Mouse (Mus musculus): ENCODE data around the gene Syt15. TPM values are rescaled to one million over a fixed set of nuclear protein-coding genes. Genes with fewer than 3 reads are reported as not detected.

The Syt15 gene
- 0.22 and 0.38 TPM in 2 replicates for polyA plus RNA-seq (2015; fragmentation: Nextera tagmentation; extraction: Ambion mirVana)

DNA sequence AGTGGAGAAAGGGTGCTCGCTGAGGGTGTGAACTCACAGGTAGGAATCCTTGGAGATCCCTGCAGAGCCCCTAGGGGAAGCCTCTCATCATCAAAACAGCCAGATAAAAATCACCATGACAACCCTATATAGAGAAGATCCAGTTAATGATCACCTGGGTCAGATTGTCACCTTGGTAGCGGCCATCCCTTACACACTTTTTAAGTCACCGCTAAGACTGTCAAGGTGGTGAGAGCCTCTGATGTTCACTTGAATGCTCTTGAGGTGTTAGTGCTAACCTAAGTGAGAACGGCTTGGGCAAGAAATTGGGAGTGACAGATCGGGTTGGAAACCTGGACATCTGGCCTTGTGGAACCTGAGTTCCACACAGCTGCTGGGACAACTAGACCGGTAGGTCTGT is at the start of gene Syt15:
Gene Syt15, plus strand, starts transcription at position 301 of the 400 bp plus-strand sequence.
- no peak for DNase-seq (ENCODE audit: low spot score)

DNA sequence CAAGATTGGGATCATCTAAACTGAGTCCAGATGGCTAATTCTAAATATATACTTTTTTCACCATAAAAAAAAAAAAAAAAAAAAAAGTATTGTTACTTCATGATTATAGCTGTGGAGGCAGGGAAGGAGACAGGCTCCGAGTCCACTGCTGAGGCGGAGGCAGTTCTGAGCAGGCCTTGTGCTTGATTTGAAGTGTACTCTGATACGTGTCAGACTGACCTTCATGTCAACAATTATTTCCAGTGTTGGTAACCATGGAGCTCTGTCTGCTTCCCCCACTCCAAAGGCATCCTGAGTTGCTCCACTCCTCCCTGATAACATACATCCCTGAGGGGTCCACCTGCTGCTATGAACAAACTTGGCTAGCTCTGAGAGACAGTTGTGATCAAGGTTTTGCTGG is 48.3 kb upstream of the Syt15 start:
- no peak for DNase-seq (ENCODE audit: low spot score)

- no peak for DNase-seq (ENCODE audit: low spot score)
These were observed 40.0 kb upstream of the Syt15 start for GRCm38 (mm10) chr14:34179351-34179750.

GRCm38 (mm10) chr14:34183101-34183500 is 36.3 kb upstream of the Syt15 start:
- DNase-seq (ENCODE audit: low spot score), result no peak

DNA sequence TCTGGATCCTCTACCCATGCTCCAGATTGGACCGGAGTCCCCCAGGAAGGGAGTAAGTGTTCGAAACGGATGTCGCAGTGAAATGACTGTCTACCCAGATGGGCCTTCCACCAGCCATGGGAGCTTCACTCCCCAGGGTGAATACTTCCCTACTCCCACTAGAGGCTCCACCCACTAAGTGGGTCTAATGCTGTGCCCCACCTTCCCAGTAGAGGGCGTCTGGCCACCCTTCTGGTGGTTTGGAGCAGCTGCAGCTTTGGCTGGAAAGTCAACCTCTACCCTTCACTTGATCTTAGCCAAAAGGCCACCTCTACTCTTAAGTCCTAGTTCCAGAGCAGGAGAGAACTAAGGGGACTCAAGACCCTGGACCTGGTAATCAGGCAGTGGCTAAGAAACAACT is 30.8 kb upstream of the Syt15 start:
- DNase-seq (ENCODE audit: low spot score), result peak; percentile 72

DNA sequence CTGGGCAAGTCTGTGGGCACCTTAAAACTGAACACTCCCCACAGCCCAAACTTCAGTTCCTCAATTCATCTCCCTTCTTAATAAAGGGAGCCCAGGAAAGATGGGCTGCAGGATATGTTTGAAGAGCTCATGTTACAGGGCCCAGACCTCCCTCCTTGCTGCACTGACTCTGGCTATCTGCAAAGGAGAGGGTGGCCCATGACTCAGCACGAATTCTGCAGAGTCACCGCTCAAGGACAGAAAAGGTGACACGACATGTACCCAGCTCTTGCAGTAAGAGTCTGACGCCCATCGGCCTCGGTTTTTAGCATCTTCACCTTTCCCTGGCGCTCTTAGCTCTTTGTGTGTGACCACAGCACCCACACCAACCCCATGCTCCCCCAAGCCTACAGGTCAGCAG is 29.0 kb upstream of the Syt15 start:
- DNase-seq (ENCODE audit: low spot score), result no peak

- DNase-seq (ENCODE audit: low spot score), result peak; percentile 34
These were observed 25.5 kb upstream of the Syt15 start for GRCm38 (mm10) chr14:34193879-34194278.

- DNase-seq (ENCODE audit: low spot score), result no peak
These were observed 23.9 kb upstream of the Syt15 start for GRCm38 (mm10) chr14:34195466-34195865.

DNA sequence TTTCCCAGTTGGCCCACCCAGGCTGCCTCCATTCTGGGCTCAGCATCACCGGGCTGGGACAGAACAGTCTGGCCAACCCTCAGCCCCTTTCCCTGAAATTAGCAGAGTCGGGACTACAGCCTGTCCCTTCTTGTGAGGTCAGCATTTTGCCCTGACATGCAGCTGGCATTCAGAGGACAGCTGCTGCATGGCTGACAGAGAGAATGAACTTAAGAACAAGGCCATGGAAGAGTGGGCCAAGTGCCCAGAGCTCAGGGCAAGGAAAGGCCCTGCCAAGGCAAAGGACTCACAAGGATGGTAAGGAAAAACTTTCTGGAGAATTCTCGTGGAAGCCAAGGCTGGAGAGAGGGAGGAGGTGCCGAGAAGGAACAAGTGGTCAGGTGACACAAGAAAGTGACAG is 22.7 kb upstream of the Syt15 start:
- no peak for DNase-seq (ENCODE audit: low spot score)

DNA sequence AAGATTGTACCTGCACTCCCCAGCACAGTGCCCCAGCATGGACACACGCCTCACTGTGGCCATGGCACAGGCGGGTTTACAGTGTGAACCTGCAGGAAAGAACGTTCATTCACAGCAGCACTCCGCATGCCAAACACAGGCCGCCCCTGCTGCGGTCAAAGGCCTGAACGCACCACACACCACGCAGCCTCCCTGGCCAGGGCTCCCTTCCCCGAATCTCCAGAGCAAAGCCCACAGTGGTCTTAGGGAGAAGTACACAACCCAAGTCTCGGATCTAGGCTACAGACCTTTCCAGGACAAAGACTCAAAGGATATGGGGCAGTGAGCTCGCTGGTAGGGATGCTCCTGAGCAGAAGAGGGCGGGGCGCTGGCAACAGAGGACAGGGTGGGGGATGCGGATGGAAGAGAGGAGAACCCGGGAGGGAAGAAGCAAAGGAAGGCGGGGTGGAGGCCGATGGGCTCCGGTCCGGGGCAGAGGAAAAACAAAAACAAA is 18.6 kb upstream of the Syt15 start:
- DNase-seq (ENCODE audit: low spot score), result no peak

DNA sequence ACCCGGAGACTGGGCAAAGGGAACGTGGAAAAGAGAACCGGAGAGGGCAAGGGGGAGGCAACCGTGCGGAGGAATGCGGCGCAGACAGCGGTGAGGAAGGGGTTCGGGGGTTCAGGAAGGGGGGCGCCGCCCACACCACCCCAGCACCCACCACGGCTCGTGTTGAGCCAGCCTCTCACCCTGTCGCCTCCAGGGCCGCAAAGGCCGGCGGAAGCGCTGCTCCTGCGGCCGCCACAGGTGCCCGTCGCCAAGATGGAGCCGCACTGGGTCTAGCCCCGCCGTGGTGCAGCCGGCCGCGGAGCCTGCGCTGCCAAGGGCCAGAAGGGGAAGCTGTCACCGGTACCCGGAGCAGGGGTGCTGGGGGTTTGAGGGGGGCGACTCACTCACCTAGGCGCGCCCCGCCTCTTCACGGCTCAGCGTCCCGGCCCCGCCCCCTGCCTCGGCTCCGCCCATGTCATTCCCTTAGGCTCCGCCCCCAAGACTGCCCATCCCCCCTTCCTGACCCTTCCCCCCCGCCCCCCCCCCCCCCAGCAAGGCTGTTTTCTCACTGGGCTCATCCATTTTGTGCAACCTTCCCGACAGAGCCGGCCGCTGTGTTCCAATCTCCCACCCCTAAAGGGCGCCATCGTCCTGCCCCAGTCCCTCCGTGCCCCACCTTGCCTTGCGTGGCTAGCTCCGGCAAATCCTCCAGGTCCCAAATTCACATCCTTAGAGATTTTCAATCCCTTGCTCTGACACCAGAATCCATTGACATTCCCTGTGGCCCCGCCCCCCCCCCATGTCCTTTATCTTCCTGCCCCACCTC is 18.0 kb upstream of the Syt15 start, which contains the start of gene Gprin2:
Gene Gprin2, minus strand, starts transcription at position 423 of the 805 bp plus-strand sequence.
- DNase-seq (ENCODE audit: low spot score), result peak; percentile 19

- peak; percentile 40 for DNase-seq (ENCODE audit: low spot score)
These were observed 11.4 kb upstream of the Syt15 start for GRCm38 (mm10) chr14:34207996-34208395.

GRCm38 (mm10) chr14:34208651-34209050 is 10.7 kb upstream of the Syt15 start:
- peak; percentile 59 for DNase-seq (ENCODE audit: low spot score)

DNA sequence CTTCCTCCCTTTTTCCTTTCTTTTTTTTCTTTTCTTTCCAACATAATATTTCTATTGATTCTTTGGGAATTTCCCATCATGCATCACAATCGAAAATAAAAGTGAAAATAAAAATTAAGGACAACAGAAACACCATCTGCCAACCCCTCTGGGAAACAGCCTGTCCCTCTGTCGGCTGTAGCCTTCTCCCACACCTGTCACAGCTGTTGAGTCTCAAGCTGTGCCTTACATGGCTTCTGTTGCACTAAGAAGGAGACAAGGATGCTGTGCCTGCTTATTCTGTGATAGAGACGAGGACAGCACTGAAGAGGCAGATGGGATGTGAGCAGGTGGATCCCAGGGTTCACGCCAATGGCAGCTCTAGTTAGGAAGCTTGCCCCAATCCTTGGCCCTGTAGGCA is 10.3 kb upstream of the Syt15 start:
- no peak for DNase-seq (ENCODE audit: low spot score)

DNA sequence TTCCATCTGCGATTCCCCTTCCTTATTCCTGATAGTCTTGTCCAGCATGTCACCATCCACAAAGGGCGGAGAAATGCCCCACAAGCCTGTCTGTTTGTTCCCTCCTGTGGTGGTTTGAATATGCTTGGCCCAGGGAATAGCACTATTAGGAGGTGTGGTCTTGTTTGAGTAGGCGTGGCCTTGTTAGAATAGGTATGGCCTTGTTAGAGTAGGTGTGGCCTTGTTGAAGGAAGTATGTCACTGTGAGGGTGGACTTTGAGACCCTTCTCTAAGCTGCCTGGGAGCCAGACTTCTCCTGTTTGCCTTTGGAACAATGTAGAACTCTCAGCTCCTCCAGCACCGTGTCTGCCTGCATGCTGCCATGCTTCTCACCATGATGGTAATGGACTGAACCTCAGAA is 9.5 kb upstream of the Syt15 start:
- no peak for DNase-seq (ENCODE audit: low spot score)

GRCm38 (mm10) chr14:34215451-34216127 is 3.8 kb upstream of the Syt15 start:
- DNase-seq (ENCODE audit: low spot score), result no peak

GRCm38 (mm10) chr14:34219786-34220198 is 397 bp downstream of the Syt15 start:
- no peak for DNase-seq (ENCODE audit: low spot score)

GRCm38 (mm10) chr14:34220426-34220825 is 1.0 kb downstream of the Syt15 start:
- no peak for DNase-seq (ENCODE audit: low spot score)

DNA sequence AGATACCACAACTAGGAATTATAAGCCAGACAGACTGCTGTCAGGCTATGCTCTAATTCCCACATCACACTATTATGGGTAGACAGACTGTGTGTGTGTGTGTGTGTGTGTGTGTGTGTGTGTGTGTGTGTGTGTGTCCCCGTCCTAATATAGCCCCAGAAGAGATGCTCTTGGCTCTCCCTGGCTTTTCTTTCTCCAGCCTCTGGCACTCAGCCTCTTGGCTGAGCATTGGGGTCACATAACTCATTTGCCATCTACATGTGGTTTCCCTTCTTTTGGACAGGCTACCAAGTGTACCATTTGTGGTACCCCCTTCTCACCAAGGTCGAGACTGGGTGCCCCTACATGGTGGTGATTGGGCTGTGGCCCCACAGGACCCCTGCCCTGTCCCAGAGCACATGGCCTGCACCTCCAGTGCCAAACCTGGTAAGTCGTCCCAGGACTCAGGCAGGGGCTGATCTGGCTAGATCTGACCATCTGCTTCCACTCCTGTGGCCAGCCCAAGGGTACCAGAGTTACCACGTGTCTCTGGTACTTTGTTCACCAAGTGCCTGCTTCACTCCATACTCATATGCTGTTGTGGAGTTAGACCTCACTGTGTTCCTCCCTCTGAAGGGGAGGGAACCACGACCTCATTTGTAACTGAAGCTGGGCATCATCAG is 2.2 kb downstream of the Syt15 start:
- no peak for DNase-seq (ENCODE audit: low spot score)

GRCm38 (mm10) chr14:34223362-34223898 is 4.0 kb downstream of the Syt15 start:
- no peak for DNase-seq (ENCODE audit: low spot score)

GRCm38 (mm10) chr14:34225986-34226385 is 6.6 kb downstream of the Syt15 start:
- DNase-seq (ENCODE audit: low spot score), result no peak

DNA sequence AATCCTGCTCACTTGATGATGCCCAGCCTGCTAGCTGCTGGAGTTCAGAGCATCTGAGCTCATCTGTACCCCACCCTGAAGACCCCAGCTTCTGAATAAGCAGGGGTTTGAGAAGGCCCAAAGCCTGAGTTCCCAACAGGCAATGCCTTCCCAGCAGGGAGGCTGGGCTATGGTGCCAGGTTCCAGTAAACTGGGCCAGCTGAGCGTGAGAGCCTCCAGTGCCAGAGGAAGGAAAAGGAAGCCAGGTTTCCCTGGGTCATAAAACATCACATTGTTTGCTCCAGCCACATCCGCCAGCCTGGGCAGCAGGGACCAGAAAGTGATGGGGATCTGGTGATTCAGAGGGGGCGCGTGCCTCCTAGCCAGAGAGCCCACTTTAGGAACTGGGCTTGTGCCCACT is 7.2 kb downstream of the Syt15 start:
- no peak for DNase-seq (ENCODE audit: low spot score)
